Mouse (Mus musculus): Measurements from ENCODE around the gene Chpf2. TPM values are rescaled to one million over a fixed set of nuclear protein-coding genes. Genes with fewer than 3 reads are reported as not detected.

Gene Chpf2
- total and polyA plus RNA-seq, 2 experiments, result 9.5 to 22.4 TPM

- H3K36me3 ChIP-seq (ENCODE audit: control insufficient read depth, insufficient read depth, low read length), result no peaks in the 10 kb centered on the region
- peaks cover 8% of the 10 kb centered on the region for H3K4me1 ChIP-seq (ENCODE audit: control insufficient read depth, insufficient read depth, low read length)
- no peaks in the 10 kb centered on the region for H3K79me2 ChIP-seq (ENCODE audit: control insufficient read depth, insufficient read depth, low read length)
- no peaks in the 10 kb centered on the region for H3K27me3 ChIP-seq (ENCODE audit: control insufficient read depth, insufficient read depth, low read length)
- peak; percentile 65 for DNase-seq (ENCODE audit: extremely low read depth, low read depth, low spot score)
- H3K9ac ChIP-seq (ENCODE audit: low read depth, low read length), result no peak overlapping the region
- 54% methylated on average over 2 of the region's 2 CpGs for WGBS
- TF ChIP-seq POLR2A (IDR thresholded peaks at IDR 0.05; ENCODE audit: extremely low read depth, insufficient read depth, low read length) (no peak), CTCF (IDR thresholded peaks at IDR 0.05; ENCODE audit: low read depth, low read length) (peak; percentile 38; the same call in 1 of the 2 replicates)
- no peak overlapping the region for H3K27ac ChIP-seq (replicated peaks; ENCODE audit: insufficient read depth, low read depth, low read length)
- no peak overlapping the region for H3K4me3 ChIP-seq (ENCODE audit: insufficient read depth, low read depth, low read length)
These were observed 10.7 kb downstream of the Chpf2 start for GRCm38 (mm10) chr5:24597221-24597728.

DNA sequence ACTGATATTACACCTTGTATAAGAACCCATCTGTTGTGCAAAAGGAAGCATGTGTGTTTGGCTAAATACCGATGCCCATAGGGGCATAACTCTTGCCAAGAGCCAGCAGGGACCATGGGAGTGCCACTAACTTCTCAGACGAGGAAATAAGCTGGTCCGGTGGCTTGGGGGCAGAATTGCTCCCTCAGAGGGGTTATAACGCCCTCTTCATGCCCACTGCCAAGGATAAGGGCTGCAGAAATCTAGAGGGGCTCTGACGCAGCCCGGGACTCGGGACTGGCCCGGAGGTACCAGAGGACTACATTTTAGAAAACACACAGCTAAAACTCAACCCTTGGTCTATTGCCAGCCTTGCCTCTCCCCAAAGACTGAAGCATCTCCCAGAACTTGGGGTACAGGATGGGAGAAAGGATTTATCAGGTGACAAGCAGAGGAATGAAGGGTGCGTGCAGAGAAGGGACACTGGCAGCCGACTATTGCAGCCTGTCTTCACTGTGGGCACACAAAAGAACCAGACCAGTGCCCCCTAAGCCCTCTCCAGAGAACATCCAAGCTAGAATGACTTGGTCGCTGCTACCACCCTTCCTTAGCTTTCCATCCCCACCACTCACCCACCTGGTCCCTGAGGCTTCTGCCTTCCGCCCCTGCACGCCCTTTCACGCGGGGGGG lies 11.5 kb downstream of the Chpf2 start:
- 31% methylated on average over 15 of the region's 15 CpGs for WGBS
- Histone ChIP-seq H3K79me2 (ENCODE audit: control insufficient read depth, insufficient read depth, low read length) (no peaks in the 10 kb centered on the region), H3K27ac (replicated peaks; ENCODE audit: insufficient read depth, low read depth, low read length) (no peak overlapping the region), H3K4me1 (ENCODE audit: control insufficient read depth, insufficient read depth, low read length) (peaks cover 8% of the 10 kb centered on the region), H3K4me3 (ENCODE audit: insufficient read depth, low read depth, low read length) (peak overlapping the region; percentile 32; the same call in 1 of the 2 replicates), H3K9ac (ENCODE audit: low read depth, low read length) (peak overlapping the region; percentile 57; the same call in 1 of the 2 replicates), H3K27me3 (ENCODE audit: control insufficient read depth, insufficient read depth, low read length) (no peaks in the 10 kb centered on the region), H3K36me3 (ENCODE audit: control insufficient read depth, insufficient read depth, low read length) (no peaks in the 10 kb centered on the region)
- TF ChIP-seq CTCF (IDR thresholded peaks at IDR 0.05; ENCODE audit: low read depth, low read length), result no peak
- TF ChIP-seq POLR2A (IDR thresholded peaks at IDR 0.05; ENCODE audit: extremely low read depth, insufficient read depth, low read length), result no peak
- DNase-seq (ENCODE audit: extremely low read depth, low read depth, low spot score), result no peak

DNA sequence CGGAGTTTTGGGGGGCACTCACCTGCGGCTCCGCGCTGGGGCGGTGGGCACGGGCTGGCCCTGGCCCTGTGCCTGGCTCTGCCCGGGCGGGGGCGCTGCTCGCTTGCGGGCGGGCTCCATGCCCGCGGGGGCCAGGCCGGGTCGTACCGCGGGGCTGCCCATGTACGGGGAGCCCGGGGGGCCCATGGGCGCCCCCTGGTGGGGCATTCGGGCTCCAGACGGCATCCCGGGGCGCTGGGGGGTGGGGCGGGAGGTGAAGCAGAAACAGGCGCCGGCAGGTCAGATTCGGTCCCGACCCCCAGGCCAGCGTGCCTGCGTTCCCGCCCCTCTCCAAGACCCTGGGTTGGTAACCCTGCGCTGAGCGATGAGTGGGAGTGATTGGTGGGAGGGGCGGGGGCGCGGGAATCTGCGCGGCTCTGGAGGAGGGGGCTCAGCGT lies 12.0 kb downstream of the Chpf2 start:
- H3K36me3 ChIP-seq (ENCODE audit: control insufficient read depth, insufficient read depth, low read length), result no peaks in the 10 kb centered on the region
- peaks cover 13% of the 10 kb centered on the region for H3K4me1 ChIP-seq (ENCODE audit: control insufficient read depth, insufficient read depth, low read length)
- no peak overlapping the region for H3K27ac ChIP-seq (replicated peaks; ENCODE audit: insufficient read depth, low read depth, low read length)
- DNase-seq (ENCODE audit: extremely low read depth, low read depth, low spot score), result no peak
- H3K79me2 ChIP-seq (ENCODE audit: control insufficient read depth, insufficient read depth, low read length), result no peaks in the 10 kb centered on the region
- H3K9ac ChIP-seq (ENCODE audit: low read depth, low read length), result peak overlapping the region; percentile 57
- 2% methylated on average over 41 of the region's 41 CpGs for WGBS
- H3K27me3 ChIP-seq (ENCODE audit: control insufficient read depth, insufficient read depth, low read length), result no peaks in the 10 kb centered on the region
- peak overlapping the region; percentile 32; the same call in 1 of the 2 replicates for H3K4me3 ChIP-seq (ENCODE audit: insufficient read depth, low read depth, low read length)
- no peak for TF ChIP-seq POLR2A (IDR thresholded peaks at IDR 0.05; ENCODE audit: extremely low read depth, insufficient read depth, low read length)
- TF ChIP-seq CTCF (IDR thresholded peaks at IDR 0.05; ENCODE audit: low read depth, low read length), result peak; percentile 49; the same call in 1 of the 2 replicates

- no peak overlapping the region for H3K4me3 ChIP-seq (ENCODE audit: insufficient read depth, low read depth, low read length)
- no peak overlapping the region for H3K27ac ChIP-seq (replicated peaks; ENCODE audit: insufficient read depth, low read depth, low read length)
- no peaks in the 10 kb centered on the region for H3K27me3 ChIP-seq (ENCODE audit: control insufficient read depth, insufficient read depth, low read length)
- DNase-seq (ENCODE audit: extremely low read depth, low read depth, low spot score), result no peak
- no peak for TF ChIP-seq POLR2A (IDR thresholded peaks at IDR 0.05; ENCODE audit: extremely low read depth, insufficient read depth, low read length)
- peaks cover 15% of the 10 kb centered on the region for H3K4me1 ChIP-seq (ENCODE audit: control insufficient read depth, insufficient read depth, low read length)
- no peaks in the 10 kb centered on the region for H3K79me2 ChIP-seq (ENCODE audit: control insufficient read depth, insufficient read depth, low read length)
- H3K36me3 ChIP-seq (ENCODE audit: control insufficient read depth, insufficient read depth, low read length), result no peaks in the 10 kb centered on the region
- H3K9ac ChIP-seq (ENCODE audit: low read depth, low read length), result no peak overlapping the region
- 31% methylated on average over 8 of the region's 8 CpGs for WGBS
These were observed 12.6 kb downstream of the Chpf2 start for GRCm38 (mm10) chr5:24599137-24599536.

DNA sequence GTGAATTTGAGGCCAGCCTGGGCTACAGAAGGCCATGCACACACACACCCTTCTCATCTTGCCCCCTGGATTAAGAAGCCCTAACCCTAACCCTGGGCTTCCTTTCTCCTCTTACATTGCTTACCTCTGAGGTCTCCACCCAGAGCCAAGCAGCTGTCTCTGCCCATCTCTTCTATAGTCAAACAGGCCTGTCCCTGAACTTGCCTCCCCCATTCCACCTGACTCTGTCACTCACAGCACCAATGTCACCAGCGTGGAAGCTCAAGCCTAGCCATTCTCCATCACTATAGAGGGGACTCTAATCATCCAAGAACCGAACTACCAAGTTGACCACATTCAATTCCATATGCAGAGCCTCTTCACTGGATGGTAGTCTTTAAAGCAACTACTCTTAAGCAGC lies 13.7 kb downstream of the Chpf2 start:
- H3K27me3 ChIP-seq (ENCODE audit: control insufficient read depth, insufficient read depth, low read length), result no peaks in the 10 kb centered on the region
- 94% methylated on average over 2 of the region's 2 CpGs for WGBS
- no peaks in the 10 kb centered on the region for H3K36me3 ChIP-seq (ENCODE audit: control insufficient read depth, insufficient read depth, low read length)
- no peaks in the 10 kb centered on the region for H3K79me2 ChIP-seq (ENCODE audit: control insufficient read depth, insufficient read depth, low read length)
- peaks cover 19% of the 10 kb centered on the region for H3K4me1 ChIP-seq (ENCODE audit: control insufficient read depth, insufficient read depth, low read length)
- no peak for DNase-seq (ENCODE audit: extremely low read depth, low read depth, low spot score)
- H3K27ac ChIP-seq (replicated peaks; ENCODE audit: insufficient read depth, low read depth, low read length), result no peak overlapping the region
- H3K4me3 ChIP-seq (ENCODE audit: insufficient read depth, low read depth, low read length), result no peak overlapping the region
- H3K9ac ChIP-seq (ENCODE audit: low read depth, low read length), result no peak overlapping the region
- TF ChIP-seq CTCF (IDR thresholded peaks at IDR 0.05; ENCODE audit: low read depth, low read length) (no peak), POLR2A (IDR thresholded peaks at IDR 0.05; ENCODE audit: extremely low read depth, insufficient read depth, low read length) (no peak)

Measured in liver, adult 2 months (tissue).